Mouse (Mus musculus): ENCODE results near the gene Enc1. TPM values are rescaled to one million over a fixed set of nuclear protein-coding genes. Genes with fewer than 3 reads are reported as not detected.

Gene Enc1
- polyA plus RNA-seq, 1 experiment: 27.3 TPM

GRCm38 (mm10) chr13:97214583-97215268, 26.2 kb upstream of the Enc1 start:
- no peak overlapping the region for H3K4me3 ChIP-seq (ENCODE audit: insufficient read depth, low read depth, low read length)
- H3K27ac ChIP-seq (replicated peaks; ENCODE audit: low read depth, low read length): no peak overlapping the region
- H3K4me1 ChIP-seq (ENCODE audit: control insufficient read depth, insufficient read depth, insufficient read length, low read length): no peaks in the 10 kb centered on the region

DNA sequence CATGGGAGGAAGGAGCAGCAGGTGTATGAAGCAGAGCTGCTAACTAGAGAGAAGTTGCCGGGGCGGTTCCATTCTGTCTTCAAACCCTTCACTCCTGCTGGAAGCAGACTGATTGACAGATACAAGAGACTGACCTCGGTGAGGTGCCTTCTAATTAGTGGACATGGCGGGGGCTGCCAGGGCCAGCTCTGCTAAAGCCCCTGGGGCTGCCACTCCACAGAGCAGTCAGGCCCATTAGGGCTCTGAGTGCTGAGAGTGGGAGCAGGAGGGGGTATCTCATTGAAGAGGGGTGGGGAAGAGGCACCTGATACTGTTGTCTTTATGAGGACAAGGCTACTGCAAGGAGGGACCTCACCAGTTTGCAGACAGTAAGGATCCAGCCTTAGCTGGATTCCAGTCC, 25.3 kb upstream of the Enc1 start:
- no peak overlapping the region for H3K4me3 ChIP-seq (ENCODE audit: insufficient read depth, low read depth, low read length)
- H3K4me1 ChIP-seq (ENCODE audit: control insufficient read depth, insufficient read depth, insufficient read length, low read length): no peaks in the 10 kb centered on the region
- H3K27ac ChIP-seq (replicated peaks; ENCODE audit: low read depth, low read length): no peak overlapping the region

DNA sequence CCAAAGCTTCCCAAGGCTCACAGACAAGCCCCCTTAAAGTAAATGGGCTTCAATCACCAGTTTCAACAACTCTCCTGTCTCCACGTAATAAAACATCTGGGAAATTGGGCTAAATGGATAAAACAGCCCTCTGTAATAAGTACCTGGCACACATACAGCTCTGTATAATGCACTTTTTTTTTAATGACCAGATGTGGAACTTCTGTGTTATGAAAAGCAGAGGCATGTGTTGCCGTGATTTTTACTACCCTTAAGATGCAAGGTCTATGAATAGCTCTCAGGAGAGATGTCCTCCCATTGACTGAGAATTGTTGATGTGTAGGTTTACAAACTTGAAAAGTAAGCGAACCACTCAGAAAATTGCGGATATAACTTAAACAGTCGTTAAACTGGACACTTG, 24.7 kb upstream of the Enc1 start:
- no peaks in the 10 kb centered on the region for H3K4me1 ChIP-seq (ENCODE audit: control insufficient read depth, insufficient read depth, insufficient read length, low read length)
- no peak overlapping the region for H3K27ac ChIP-seq (replicated peaks; ENCODE audit: low read depth, low read length)
- H3K4me3 ChIP-seq (ENCODE audit: insufficient read depth, low read depth, low read length): no peak overlapping the region

- Histone ChIP-seq H3K27ac (replicated peaks; ENCODE audit: low read depth, low read length) (no peak overlapping the region), H3K4me3 (ENCODE audit: insufficient read depth, low read depth, low read length) (no peak overlapping the region), H3K4me1 (ENCODE audit: control insufficient read depth, insufficient read depth, insufficient read length, low read length) (no peaks in the 10 kb centered on the region)
Measured at GRCm38 (mm10) chr13:97220022-97220421, 20.9 kb upstream of the Enc1 start.

GRCm38 (mm10) chr13:97223856-97224255, 17.0 kb upstream of the Enc1 start:
- Histone ChIP-seq H3K27ac (replicated peaks; ENCODE audit: low read depth, low read length) (no peak overlapping the region), H3K4me3 (ENCODE audit: insufficient read depth, low read depth, low read length) (no peak overlapping the region), H3K4me1 (ENCODE audit: control insufficient read depth, insufficient read depth, insufficient read length, low read length) (no peaks in the 10 kb centered on the region)

- Histone ChIP-seq H3K4me3 (ENCODE audit: insufficient read depth, low read depth, low read length) (no peak overlapping the region), H3K27ac (replicated peaks; ENCODE audit: low read depth, low read length) (no peak overlapping the region), H3K4me1 (ENCODE audit: control insufficient read depth, insufficient read depth, insufficient read length, low read length) (no peaks in the 10 kb centered on the region)
Measured at GRCm38 (mm10) chr13:97224341-97224982, 16.4 kb upstream of the Enc1 start.

GRCm38 (mm10) chr13:97225130-97225529, 15.8 kb upstream of the Enc1 start:
- no peak overlapping the region for H3K4me3 ChIP-seq (ENCODE audit: insufficient read depth, low read depth, low read length)
- no peak overlapping the region for H3K27ac ChIP-seq (replicated peaks; ENCODE audit: low read depth, low read length)
- H3K4me1 ChIP-seq (ENCODE audit: control insufficient read depth, insufficient read depth, insufficient read length, low read length): no peaks in the 10 kb centered on the region

DNA sequence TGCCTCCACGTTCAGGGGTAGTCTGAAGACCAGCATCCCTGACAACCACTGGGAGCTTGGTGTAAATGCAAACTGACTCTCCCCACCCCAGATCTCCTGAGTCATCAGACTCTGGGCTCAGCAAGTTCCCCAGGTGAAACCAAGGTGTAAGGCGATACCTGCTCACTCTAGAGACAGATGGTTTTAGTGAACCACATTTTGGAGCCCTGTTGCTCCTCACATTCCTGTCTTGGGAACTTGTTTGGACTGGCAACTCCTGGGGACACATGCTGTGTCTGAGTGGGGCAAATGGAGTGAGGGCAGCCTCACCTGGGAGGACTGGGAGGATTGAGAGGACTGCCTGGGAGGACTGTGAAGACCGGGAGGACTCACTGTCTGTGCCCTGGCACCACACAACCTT, 13.1 kb upstream of the Enc1 start:
- no peak overlapping the region for H3K27ac ChIP-seq (replicated peaks; ENCODE audit: low read depth, low read length)
- H3K4me1 ChIP-seq (ENCODE audit: control insufficient read depth, insufficient read depth, insufficient read length, low read length): no peaks in the 10 kb centered on the region
- H3K4me3 ChIP-seq (ENCODE audit: insufficient read depth, low read depth, low read length): no peak overlapping the region

GRCm38 (mm10) chr13:97230101-97230500, 10.8 kb upstream of the Enc1 start:
- no peaks in the 10 kb centered on the region for H3K4me1 ChIP-seq (ENCODE audit: control insufficient read depth, insufficient read depth, insufficient read length, low read length)

GRCm38 (mm10) chr13:97233092-97233491, 7.8 kb upstream of the Enc1 start:
- no peak overlapping the region for H3K27ac ChIP-seq (replicated peaks; ENCODE audit: low read depth, low read length)
- H3K4me3 ChIP-seq (ENCODE audit: insufficient read depth, low read depth, low read length): no peak overlapping the region
- no peaks in the 10 kb centered on the region for H3K4me1 ChIP-seq (ENCODE audit: control insufficient read depth, insufficient read depth, insufficient read length, low read length)

More at GRCm38 (mm10) chr13:97230101-97230500, 10.8 kb upstream of the Enc1 start:
- Histone ChIP-seq H3K27ac (replicated peaks; ENCODE audit: low read depth, low read length) (no peak overlapping the region), H3K4me3 (ENCODE audit: insufficient read depth, low read depth, low read length) (no peak overlapping the region)

DNA sequence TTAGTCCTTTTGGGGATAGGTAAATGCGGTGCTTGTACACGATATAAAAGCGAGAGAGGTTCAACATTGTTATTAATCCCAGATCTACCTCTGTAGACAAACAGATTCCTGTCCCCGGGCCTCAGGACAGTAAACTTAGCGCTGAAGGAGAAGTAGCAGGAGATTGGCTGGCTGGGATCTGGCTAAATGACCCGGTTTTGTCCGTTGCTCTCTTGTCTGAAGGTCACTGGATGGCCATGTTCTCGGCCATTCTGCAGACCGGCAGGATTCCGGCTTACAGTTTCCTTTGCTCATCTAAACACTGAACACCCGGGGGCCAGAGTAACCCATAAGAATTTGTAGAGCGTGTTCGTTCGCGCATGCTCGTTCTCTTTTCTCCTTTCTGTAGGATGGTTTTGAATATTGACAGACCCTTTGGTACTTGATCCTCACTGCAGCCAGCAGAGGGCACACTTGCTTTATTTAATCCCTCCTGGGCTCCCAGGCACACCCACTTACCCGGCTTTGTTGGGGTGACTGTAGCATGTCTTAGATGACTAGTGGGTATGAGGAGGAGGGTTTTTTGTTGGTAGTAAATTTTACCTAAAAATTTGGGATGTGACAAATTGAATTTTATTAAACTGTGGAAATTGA, 6.0 kb upstream of the Enc1 start:
- H3K4me3 ChIP-seq (ENCODE audit: insufficient read depth, low read depth, low read length): no peak overlapping the region
- no peaks in the 10 kb centered on the region for H3K4me1 ChIP-seq (ENCODE audit: control insufficient read depth, insufficient read depth, insufficient read length, low read length)
- H3K27ac ChIP-seq (replicated peaks; ENCODE audit: low read depth, low read length): no peak overlapping the region

DNA sequence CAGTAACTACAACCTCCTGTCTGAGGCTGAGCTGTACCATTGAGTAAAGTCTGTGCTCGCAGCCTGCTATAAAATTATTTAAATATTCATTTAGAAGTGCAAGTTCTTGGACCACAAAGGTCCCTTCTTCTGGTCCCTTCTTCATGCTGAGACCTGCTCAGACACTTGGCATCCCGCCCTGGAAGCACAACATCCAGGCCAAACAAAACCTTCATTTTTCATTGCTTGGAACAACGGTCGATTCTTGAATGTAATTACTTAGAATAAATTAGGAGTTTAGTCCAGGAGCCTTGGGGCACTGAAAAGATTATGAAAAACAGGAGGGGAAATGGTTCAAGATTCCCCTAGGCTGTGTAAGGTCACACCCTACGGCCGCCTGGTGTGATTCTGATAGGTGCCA, 5.0 kb upstream of the Enc1 start:
- Histone ChIP-seq H3K27ac (replicated peaks; ENCODE audit: low read depth, low read length) (no peak overlapping the region), H3K4me1 (ENCODE audit: control insufficient read depth, insufficient read depth, insufficient read length, low read length) (no peaks in the 10 kb centered on the region), H3K4me3 (ENCODE audit: insufficient read depth, low read depth, low read length) (no peak overlapping the region)

DNA sequence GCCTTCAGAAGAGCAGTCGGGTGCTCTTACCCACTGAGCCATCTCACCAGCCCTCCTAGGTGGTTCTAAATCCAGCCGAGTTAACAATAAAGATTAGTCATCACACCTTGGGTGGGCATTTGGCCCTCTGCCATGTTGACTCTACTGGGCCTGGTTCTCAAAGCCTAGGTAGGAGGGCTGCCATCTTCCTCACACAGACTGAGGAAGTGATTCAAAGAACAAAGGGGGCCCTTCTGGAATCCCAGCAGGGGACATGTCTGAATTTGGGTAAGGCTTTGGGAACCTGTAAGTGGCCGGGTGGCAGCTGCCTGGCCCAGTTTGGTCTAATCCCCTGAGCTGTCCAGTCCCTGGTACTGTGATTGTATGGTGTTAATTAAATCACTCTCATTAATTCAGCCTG, 3.2 kb upstream of the Enc1 start:
- H3K27ac ChIP-seq (replicated peaks; ENCODE audit: low read depth, low read length): no peak overlapping the region
- H3K4me3 ChIP-seq (ENCODE audit: insufficient read depth, low read depth, low read length): no peak overlapping the region
- no peaks in the 10 kb centered on the region for H3K4me1 ChIP-seq (ENCODE audit: control insufficient read depth, insufficient read depth, insufficient read length, low read length)

DNA sequence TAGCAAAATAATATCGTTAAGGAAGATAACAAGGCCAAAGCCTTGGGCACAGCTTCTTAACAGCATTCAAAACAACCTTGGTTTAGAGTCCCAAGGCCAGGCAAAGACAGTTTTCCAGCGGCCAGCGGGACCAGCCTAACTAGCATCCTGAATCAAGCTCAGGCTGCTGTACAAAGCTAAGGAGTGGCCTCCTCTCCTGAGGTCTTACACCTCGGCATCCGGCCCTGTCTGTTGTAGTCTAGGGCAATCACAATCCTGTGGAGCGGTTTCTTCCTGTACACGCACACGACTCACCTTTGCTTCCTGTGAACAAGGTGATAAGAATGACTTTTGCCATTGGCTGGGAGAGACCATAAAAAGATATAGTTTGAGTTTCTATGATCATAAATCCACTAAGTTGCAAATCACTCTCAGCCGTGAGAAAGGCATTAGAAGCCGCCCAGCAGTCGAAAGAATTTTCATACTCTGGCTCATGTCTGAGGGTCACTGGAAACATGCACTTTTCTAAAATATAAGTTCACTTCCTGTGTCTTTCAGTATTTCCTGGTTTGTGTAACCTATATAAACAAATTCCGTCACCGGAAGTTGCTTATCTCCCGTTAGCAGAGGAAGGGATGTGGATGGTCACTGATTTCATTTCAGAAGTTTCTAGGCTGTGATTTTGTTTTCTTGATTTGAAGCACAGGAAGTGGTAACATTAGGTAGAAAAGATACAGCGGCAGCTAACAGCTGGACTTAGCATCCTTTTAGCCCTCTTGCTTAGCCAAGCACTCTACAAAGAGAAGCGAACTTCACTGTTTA, 2.5 kb upstream of the Enc1 start:
- no peak overlapping the region for H3K4me3 ChIP-seq (ENCODE audit: insufficient read depth, low read depth, low read length)
- H3K27ac ChIP-seq (replicated peaks; ENCODE audit: low read depth, low read length): no peak overlapping the region

More for the DNA sequence above, 2.5 kb upstream of the Enc1 start:
- no peaks in the 10 kb centered on the region for H3K4me1 ChIP-seq (ENCODE audit: control insufficient read depth, insufficient read depth, insufficient read length, low read length)

All from brown adipose tissue, adult 24 weeks (tissue).